Mouse (Mus musculus) midbrain, embryonic 14.5 days (tissue): ENCODE data around the gene Cd248. TPM values are rescaled to one million over a fixed set of nuclear protein-coding genes. Genes with fewer than 3 reads are reported as not detected.

Experiments used
- ATAC-seq: fragments of 200-750 bp; cut with Nextera tagmentation; 2 replicates; pipeline ENCODE4 v1.8.0; 2017; ENCODE audit warnings: moderate number of reproducible peaks, moderate library complexity; ENCODE audit not compliant: low FRiP score, low TSS enrichment
- DNase-seq: peaks from one replicate; pipeline ENCODE4 v3.0.0-alpha.2; 2015
- H3K27ac ChIP-seq: fragments of 300-500 bp; sonication (generic); replicated peaks from 2 replicates; pipeline ENCODE4 v1.5.1; 2014; ENCODE audit warnings: mild to moderate bottlenecking, low read depth, low read length, moderate library complexity
- H3K27me3 ChIP-seq: fragments of 300-500 bp; sonication (generic); 2 replicates; pipeline ENCODE4 v1.6.1; 2014; ENCODE audit warnings: low read length, control low read depth, mixed read lengths; ENCODE audit not compliant: control insufficient read depth, insufficient read depth
- H3K36me3 ChIP-seq: fragments of 300-500 bp; sonication (generic); 2 replicates; pipeline ENCODE4 v1.6.1; 2014; ENCODE audit warnings: low read length, control low read depth; ENCODE audit not compliant: control insufficient read depth, insufficient read depth
- H3K4me1 ChIP-seq: fragments of 300-500 bp; sonication (generic); 2 replicates; pipeline ENCODE4 v1.6.1; 2014; ENCODE audit warnings: mild to moderate bottlenecking, antibody characterized with exemption, low read length, control low read depth; ENCODE audit not compliant: control insufficient read depth, insufficient read depth
- H3K4me2 ChIP-seq: fragments of 300-500 bp; sonication (generic); 2 replicates; pipeline ENCODE4 v1.6.1; 2014; ENCODE audit warnings: mild to moderate bottlenecking, low read length, moderate library complexity
- H3K4me3 ChIP-seq: fragments of 300-500 bp; sonication (generic); replicated peaks from 2 replicates; pipeline ENCODE4 v1.5.1; 2014; ENCODE audit warnings: low read depth, low read length
- H3K9ac ChIP-seq: fragments of 300-500 bp; sonication (generic); replicated peaks from 2 replicates; pipeline ENCODE4 v1.6.1; 2014; ENCODE audit warnings: mild to moderate bottlenecking, low read length, moderate library complexity
- H3K9me3 ChIP-seq: fragments of 300-500 bp; sonication (generic); 2 replicates; pipeline ENCODE4 v1.6.1; 2016; ENCODE audit warnings: low read length, control low read depth, mixed read lengths; ENCODE audit not compliant: control insufficient read depth
- WGBS: fragments of 180-500 bp; shearing (Covaris S2); extraction: QIAGEN DNeasy Blood & Tissue Kit; methylation state at CpG from one replicate; pipeline ENCODE4 v1.1.7; 2014; 5-methylcytosine and 5-hydroxymethylcytosine counted together
- polyA plus RNA-seq: library from polyadenylated mRNA; unstranded; fragments of >200 nt; fragmentation: Nextera tagmentation; extraction: Ambion mirVana; gene quantifications from 2 replicates; pipeline ENCODE4 v1.2.1, GENCODE M21; 2014

Cd248 gene
- polyA plus RNA-seq, 1 experiment from 2014 or later, result 20.4 TPM

DNA sequence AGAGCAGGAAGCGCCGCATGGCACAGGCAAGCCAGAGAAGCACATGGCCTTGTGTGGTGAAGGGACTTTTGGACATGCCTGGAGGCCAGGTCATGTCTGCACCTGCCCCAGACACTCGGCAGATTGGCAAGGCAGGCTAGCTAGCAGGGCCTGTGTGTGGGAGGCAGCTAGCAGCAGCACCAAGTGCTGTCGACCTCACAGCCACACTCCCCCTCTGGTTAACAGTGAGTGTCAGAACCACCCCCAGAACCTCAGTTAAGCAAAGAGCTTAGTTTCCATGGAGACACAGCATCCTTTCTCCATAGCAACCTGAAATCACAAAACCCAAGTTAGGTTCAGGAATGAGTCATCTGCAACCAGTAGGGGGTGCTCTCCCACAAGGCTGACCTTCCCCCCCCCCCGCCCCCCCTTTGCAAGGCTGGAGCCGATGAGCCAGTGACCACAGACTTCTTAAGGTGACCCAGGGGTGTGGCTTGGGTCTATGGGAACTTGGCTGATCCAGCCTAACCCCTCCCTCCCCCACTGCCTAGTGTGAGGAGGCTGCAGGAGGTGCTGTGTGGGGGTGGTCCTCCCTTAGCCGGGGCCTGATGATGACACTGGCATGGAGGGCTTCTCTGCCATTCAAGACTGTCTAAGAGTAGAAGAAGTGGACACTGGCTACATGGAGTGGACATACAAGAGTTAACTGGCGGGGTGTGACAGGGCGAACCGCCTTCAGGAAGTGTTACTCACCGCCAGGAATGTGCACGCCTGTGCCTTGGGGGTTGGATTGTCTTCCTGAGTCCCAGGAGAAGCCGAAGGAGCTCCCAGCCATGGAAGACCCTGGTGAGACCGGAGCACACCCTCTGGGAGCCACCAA is 17.6 kb upstream of the Cd248 start, which contains the start of gene Rin1:
TSS of gene Rin1 (plus strand) at position 435 of the 859 bp plus-strand sequence.
- no peak within 1 kb of the TSS for H3K4me2 ChIP-seq
- DNase-seq (peak; percentile 76), ATAC-seq (no peak)
- no peaks in the 10 kb centered on the region for H3K9me3 ChIP-seq
- 12% methylated on average over 14 of the region's 14 CpGs for WGBS
- no peak within 1 kb of the TSS for H3K27ac ChIP-seq
- peaks cover 37% of the 10 kb centered on the region for H3K27me3 ChIP-seq
- H3K4me3 ChIP-seq, result no peak within 1 kb of the TSS
- H3K9ac ChIP-seq, result 0 out of 2 replicates have a peak within 1 kb of the TSS, but pooled peaks have one; percentile 9
- H3K4me1 ChIP-seq, result 0 out of 2 replicates have a peak, but pooled peaks cover 4% of the 10 kb centered on the region
- H3K36me3 ChIP-seq, result peaks cover 42% of the 10 kb centered on the region

DNA sequence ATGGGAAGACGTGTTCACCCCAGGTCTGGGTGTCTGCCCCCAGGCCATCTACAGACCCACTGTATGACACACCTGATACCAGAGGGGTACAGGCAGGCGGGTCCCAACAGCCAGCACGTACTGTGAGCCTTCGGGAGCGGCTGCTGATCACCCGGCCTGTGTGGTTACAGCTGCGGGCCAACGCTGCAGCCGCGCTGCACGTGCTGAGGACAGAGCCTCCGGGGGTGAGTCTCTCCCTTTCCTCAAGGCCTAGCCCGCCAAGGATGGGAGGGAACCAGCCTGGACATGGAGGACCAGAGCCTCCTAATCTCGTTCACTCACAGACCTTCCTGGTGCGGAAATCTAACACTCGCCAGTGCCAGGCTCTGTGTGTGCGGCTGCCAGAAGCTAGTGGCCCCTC is 16.8 kb upstream of the Cd248 start:
- Histone ChIP-seq H3K4me1 (0 out of 2 replicates have a peak, but pooled peaks cover 4% of the 10 kb centered on the region), H3K4me3 (no peak overlapping the region), H3K4me2 (no peak overlapping the region), H3K9me3 (no peaks in the 10 kb centered on the region), H3K9ac (0 out of 2 replicates have a peak overlapping the region, but pooled peaks have one; percentile 9), H3K36me3 (peaks cover 35% of the 10 kb centered on the region), H3K27ac (no peak overlapping the region), H3K27me3 (peaks cover 37% of the 10 kb centered on the region)
- 6% methylated on average over 17 of the region's 17 CpGs for WGBS
- ATAC-seq (no peak), DNase-seq (no peak)

- Histone ChIP-seq H3K4me3 (no peak overlapping the region), H3K9me3 (no peaks in the 10 kb centered on the region), H3K4me2 (no peak overlapping the region), H3K4me1 (0 out of 2 replicates have a peak, but pooled peaks cover 4% of the 10 kb centered on the region), H3K9ac (0 out of 2 replicates have a peak overlapping the region, but pooled peaks have one; percentile 9), H3K27me3 (peaks cover 37% of the 10 kb centered on the region), H3K36me3 (peaks cover 30% of the 10 kb centered on the region), H3K27ac (no peak overlapping the region)
- ATAC-seq (no peak), DNase-seq (no peak)
- 30% methylated on average over 3 of the region's 3 CpGs for WGBS
Measured at GRCm38 (mm10) chr19:5051515-5051914, 16.4 kb upstream of the Cd248 start.

- DNase-seq (no peak), ATAC-seq (no peak)
- H3K36me3 ChIP-seq, result peaks cover 22% of the 10 kb centered on the region
- no peak overlapping the region for H3K4me3 ChIP-seq
- H3K4me1 ChIP-seq, result 0 out of 2 replicates have a peak, but pooled peaks cover 4% of the 10 kb centered on the region
- no peak overlapping the region for H3K4me2 ChIP-seq
- no peaks in the 10 kb centered on the region for H3K9me3 ChIP-seq
- no peak overlapping the region for H3K9ac ChIP-seq
- H3K27ac ChIP-seq, result no peak overlapping the region
- H3K27me3 ChIP-seq, result peaks cover 37% of the 10 kb centered on the region
- WGBS, result 27% methylated on average over 25 of the region's 25 CpGs
Measured at GRCm38 (mm10) chr19:5052166-5052822, 15.6 kb upstream of the Cd248 start.

- Histone ChIP-seq H3K4me1 (0 out of 2 replicates have a peak, but pooled peaks cover 4% of the 10 kb centered on the region), H3K27ac (no peak overlapping the region), H3K9ac (no peak overlapping the region), H3K9me3 (no peaks in the 10 kb centered on the region), H3K36me3 (peaks cover 18% of the 10 kb centered on the region), H3K4me2 (no peak overlapping the region), H3K27me3 (peaks cover 37% of the 10 kb centered on the region), H3K4me3 (no peak overlapping the region)
- ATAC-seq (no peak), DNase-seq (no peak)
- WGBS, result 59% methylated on average over 17 of the region's 17 CpGs
Measured at GRCm38 (mm10) chr19:5052853-5053252, 15.0 kb upstream of the Cd248 start.

DNA sequence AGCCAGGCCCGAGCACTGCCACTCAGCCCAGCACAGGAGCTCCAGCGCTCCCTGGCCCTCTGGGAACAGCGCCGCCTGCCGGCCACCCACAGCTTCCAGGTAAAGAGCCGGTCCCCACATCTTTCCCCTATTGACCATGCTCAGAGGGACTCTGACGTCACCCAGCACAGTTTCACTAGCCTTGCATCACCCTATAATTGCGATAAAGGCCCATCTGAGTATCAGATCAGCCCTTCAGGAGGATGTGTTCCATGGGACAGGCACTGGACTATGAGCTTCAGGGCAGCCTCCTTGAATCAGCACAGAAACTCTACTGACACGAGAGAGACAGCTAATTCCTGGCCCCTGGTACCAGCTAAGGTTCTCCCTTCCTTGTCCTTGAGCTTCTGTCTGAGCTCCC is 14.0 kb upstream of the Cd248 start:
- Histone ChIP-seq H3K9me3 (no peaks in the 10 kb centered on the region), H3K36me3 (peaks cover 8% of the 10 kb centered on the region), H3K4me3 (no peak overlapping the region), H3K4me1 (0 out of 2 replicates have a peak, but pooled peaks cover 6% of the 10 kb centered on the region), H3K27ac (no peak overlapping the region), H3K27me3 (peaks cover 37% of the 10 kb centered on the region), H3K9ac (no peak overlapping the region), H3K4me2 (no peak overlapping the region)
- DNase-seq (peak; percentile 56), ATAC-seq (no peak)
- WGBS, result 25% methylated on average over 9 of the region's 9 CpGs

DNA sequence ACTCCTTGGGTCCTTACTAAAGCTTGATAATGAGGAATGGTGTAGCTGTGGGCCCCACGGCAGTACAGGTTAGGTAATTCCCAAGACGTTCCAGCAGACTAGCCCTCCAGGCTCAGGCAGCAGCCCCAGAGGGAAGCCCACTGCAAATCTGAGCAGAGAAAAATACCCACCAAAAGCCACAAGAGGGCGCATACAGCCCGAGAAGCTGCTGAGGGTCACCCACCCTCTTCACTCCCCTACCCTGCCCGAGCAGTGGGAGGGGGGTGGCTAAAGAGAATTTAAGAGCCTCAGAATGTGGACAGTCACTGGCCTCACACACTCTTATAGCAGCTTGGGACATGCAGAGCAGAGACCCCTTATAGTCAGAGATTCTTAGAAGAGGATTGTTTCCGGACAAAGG is 11.6 kb upstream of the Cd248 start:
- Histone ChIP-seq H3K9me3 (no peaks in the 10 kb centered on the region), H3K4me3 (no peak overlapping the region), H3K36me3 (no peaks in the 10 kb centered on the region), H3K27me3 (peaks cover 21% of the 10 kb centered on the region), H3K9ac (no peak overlapping the region), H3K4me2 (no peak overlapping the region), H3K4me1 (0 out of 2 replicates have a peak, but pooled peaks cover 8% of the 10 kb centered on the region), H3K27ac (no peak overlapping the region)
- ATAC-seq (no peak; the same call in 1 of the 2 replicates), DNase-seq (peak; percentile 83)
- 7% methylated on average over 6 of the region's 6 CpGs for WGBS

DNA sequence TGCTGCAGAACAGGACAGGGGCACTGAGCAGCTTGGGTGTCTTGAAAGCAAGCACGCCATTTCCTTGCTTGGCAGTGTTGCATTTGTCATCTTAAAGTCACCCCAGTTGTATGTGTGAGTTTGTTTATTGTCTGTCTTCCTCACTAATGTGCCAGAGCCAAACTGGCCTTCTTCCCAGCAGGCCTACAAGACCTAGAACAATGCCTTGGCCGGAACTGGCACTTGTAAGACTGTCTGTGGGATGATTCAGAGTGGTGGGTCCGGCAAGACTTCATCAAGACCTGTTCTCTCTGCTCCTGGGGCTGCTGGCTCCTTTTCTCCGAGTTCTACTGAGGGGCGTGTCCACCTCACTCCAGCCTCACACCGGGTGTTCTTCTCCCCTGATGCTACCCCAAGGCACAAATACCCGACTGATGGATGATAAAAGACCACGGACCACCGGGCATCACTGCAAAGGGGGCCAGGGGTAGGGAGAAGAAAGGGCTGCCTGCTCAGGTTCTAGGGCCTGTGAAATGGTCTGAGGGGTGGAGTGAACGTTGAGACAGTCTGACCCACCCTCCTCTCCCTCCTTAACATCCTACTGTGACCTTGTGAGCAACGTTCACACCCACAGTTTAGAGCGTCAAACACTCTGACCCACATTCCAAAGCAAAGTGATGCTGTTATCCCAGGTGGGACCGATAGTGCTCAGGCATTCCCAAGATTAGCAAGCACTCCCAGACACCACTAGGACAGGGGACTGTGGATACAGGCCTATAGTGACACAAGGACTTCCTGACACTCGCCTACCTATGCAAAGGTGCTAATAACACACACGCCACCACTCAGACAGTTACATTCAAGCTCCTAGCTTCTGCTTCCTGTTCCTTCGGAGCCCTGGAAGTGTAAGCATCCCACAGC is 9.8 kb upstream of the Cd248 start:
- no peak overlapping the region for H3K27ac ChIP-seq
- ATAC-seq, result no peak

More for the DNA sequence above, 9.8 kb upstream of the Cd248 start:
- Histone ChIP-seq H3K9me3 (no peaks in the 10 kb centered on the region), H3K36me3 (no peaks in the 10 kb centered on the region), H3K9ac (no peak overlapping the region), H3K4me3 (no peak overlapping the region), H3K4me1 (0 out of 2 replicates have a peak, but pooled peaks cover 8% of the 10 kb centered on the region), H3K4me2 (no peak overlapping the region), H3K27me3 (peaks cover 2% of the 10 kb centered on the region; the same call in 1 of the 2 replicates)
- WGBS, result 27% methylated on average over 16 of the region's 16 CpGs
- no peak for DNase-seq
